In genomic region chr12:106527699-106528434, GRCm38 (mm10) we compare ENCODE assay signal across 9 mouse cellular contexts.
DNase-seq lines count a peak whose midpoint lies in the region; ATAC-seq and TF ChIP-seq lines count a peak whose summit lies in the region.
"Had no signal": no experiment of that assay in that cellular context is flagged by ENCODE, and none has a peak within 500 bp of the region (broad histone marks: within the 10 kb centered on the region; RNA-seq: fewer than 3 reads in every experiment).

No protein-coding gene starts in this region.

- no peaks in the 10 kb centered on the region for H3K36me3 ChIP-seq in hindbrain, embryonic 10.5 days
- no peaks in the 10 kb centered on the region for H3K36me3 ChIP-seq in neural tube, embryonic 11.5 days (ENCODE audit: control insufficient read depth, insufficient read depth, low read length)

- no peak overlapping the region for H3K4me3 ChIP-seq in layer of hippocampus, adult 2 months
- H3K4me3 ChIP-seq in hindbrain, embryonic 10.5 days = peak overlapping the region; percentile 24; the same call in 1 of the 2 replicates
- no peak overlapping the region for H3K4me3 ChIP-seq in neural tube, embryonic 11.5 days (ENCODE audit: low read depth, low read length)

- no peak overlapping the region for H3K9ac ChIP-seq in neural tube, embryonic 11.5 days (ENCODE audit: low read length)

- no peak overlapping the region for H3K4me2 ChIP-seq in neural tube, embryonic 11.5 days (ENCODE audit: low read depth)

- no peaks in the 10 kb centered on the region for H3K9me3 ChIP-seq in hindbrain, embryonic 10.5 days
- no peaks in the 10 kb centered on the region for H3K9me3 ChIP-seq in neural tube, embryonic 11.5 days (ENCODE audit: control insufficient read depth, low read length)

- TF ChIP-seq CTCF in layer of hippocampus, adult 2 months (conservative IDR thresholded peaks at IDR 0.05) = no peak

- peaks cover 29% of the 10 kb centered on the region for H3K27me3 ChIP-seq in hindbrain, embryonic 10.5 days (ENCODE audit: insufficient read depth, poor library complexity, severe bottlenecking)
- H3K27me3 ChIP-seq in neural tube, embryonic 11.5 days (ENCODE audit: control insufficient read depth, insufficient read depth, low read length) = no peaks in the 10 kb centered on the region

- peaks cover 20% of the 10 kb centered on the region for H3K4me1 ChIP-seq in hindbrain, embryonic 10.5 days (replicated peaks)
- H3K4me1 ChIP-seq in neural tube, embryonic 11.5 days (ENCODE audit: control insufficient read depth, insufficient read depth, low read length) = no peaks in the 10 kb centered on the region

- H3K27ac ChIP-seq in layer of hippocampus, adult 2 months = peak overlapping the region; percentile 4
- peak overlapping the region; percentile 57 for H3K27ac ChIP-seq in hindbrain, embryonic 10.5 days
- H3K27ac ChIP-seq in neural tube, embryonic 11.5 days (ENCODE audit: low read depth, low read length) = no peak overlapping the region

- peak in 1 of 2 experiments; percentile 18 for DNase-seq in layer of hippocampus, adult 2 months (ENCODE audit: low spot score in 2 of 2)
- no peak for DNase-seq in layer of hippocampus, adult 11-12 months (ENCODE audit: low spot score)
- DNase-seq in embryo, embryonic 9.5 days (ENCODE audit: extremely low spot score) = peak; percentile 68
- DNase-seq in hindbrain, embryonic 10.5 days (ENCODE audit: low spot score) = peak; percentile 67
- DNase-seq in neural tube, embryonic 11.5 days (ENCODE audit: low spot score) = peak; percentile 70
- no peak for DNase-seq in lung, adult 18-20 months
- no peak for DNase-seq in urinary bladder, postnatal 10 days (ENCODE audit: low spot score)
- DNase-seq: liver had no signal

- WGBS in hindbrain, embryonic 10.5 days = 5% methylated on average over 20 of the region's 20 CpGs
- 9% methylated on average over 20 of the region's 20 CpGs for WGBS in neural tube, embryonic 11.5 days

- ATAC-seq in neural tube, embryonic 11.5 days (ENCODE audit: insufficient read depth, low FRiP score, low TSS enrichment) = no peak
- ATAC-seq in erythroblast, adult 5-6 weeks (replicated peaks; ENCODE audit: low FRiP score, poor library complexity, severe bottlenecking) = no peak

Comparison
In these comparisons a context has a peak if more than half of its experiments do, and no peak if none do; other contexts are left out.
1. DNase-seq: peak in embryo, embryonic 9.5 days (single experiment), hindbrain, embryonic 10.5 days (single experiment) and neural tube, embryonic 11.5 days (single experiment); none in layer of hippocampus, adult 11-12 months (single experiment), lung, adult 18-20 months (0 of 2) and urinary bladder, postnatal 10 days (single experiment).